Mouse (Mus musculus): ENCODE data around the gene Sox13.

DNA sequence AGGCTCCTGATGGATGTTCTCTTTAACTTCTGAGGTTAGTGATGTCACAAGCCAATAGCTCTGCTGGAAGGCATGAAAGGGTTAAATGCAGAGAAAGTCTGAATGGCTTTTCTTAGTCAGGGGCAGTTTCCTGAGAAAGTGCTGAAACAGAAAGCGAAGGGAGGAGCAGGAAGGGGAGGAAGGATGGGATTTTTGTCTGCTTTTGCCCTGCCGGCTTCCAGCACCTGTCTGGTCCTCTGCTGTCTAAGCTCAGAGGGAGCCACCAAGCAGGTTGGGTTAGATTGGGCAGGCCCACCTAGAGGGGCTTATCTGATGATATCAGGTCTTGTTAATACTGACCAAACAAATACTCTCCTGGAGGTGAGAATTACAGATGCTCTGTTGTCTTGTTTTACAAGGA, 8.4 kb upstream of the Sox13 start:
- no peak for TF ChIP-seq POLR2A (IDR thresholded peaks at IDR 0.05; ENCODE audit: low read depth, low read length)
- TF ChIP-seq CTCF (IDR thresholded peaks at IDR 0.05; ENCODE audit: extremely low read depth, insufficient read length, insufficient replicate concordance, low read depth, low read length) = no peak

Measured in small intestine, adult 2 months (tissue).